Mouse (Mus musculus): ENCODE measurements around the gene Slc48a1. TPM values are rescaled to one million over a fixed set of nuclear protein-coding genes. Genes with fewer than 3 reads are reported as not detected.

Slc48a1 gene
- polyA plus RNA-seq, 1 experiment from 2014 or later = 32.2 TPM

- Histone ChIP-seq H3K27ac (peak overlapping the region; percentile 80; the same call in 1 of the 2 replicates), H3K9me3 (no peaks in the 10 kb centered on the region), H3K4me1 (peaks cover 48% of the 10 kb centered on the region), H3K27me3 (ENCODE audit: poor library complexity, severe bottlenecking) (no peaks in the 10 kb centered on the region), H3K36me3 (replicated peaks) (peaks cover 76% of the 10 kb centered on the region), H3K4me3 (no peak overlapping the region)
- 79% methylated on average over 7 of the region's 7 CpGs for WGBS
- no peak for DNase-seq (ENCODE audit: extremely low spot score, low spot score)
Measured at GRCm38 (mm10) chr15:97801811-97802210, 23.5 kb downstream of the Slc48a1 start.

GRCm38 (mm10) chr15:97802575-97802974 is 24.3 kb downstream of the Slc48a1 start:
- peak overlapping the region; percentile 43 for H3K4me3 ChIP-seq
- H3K4me1 ChIP-seq = peaks cover 50% of the 10 kb centered on the region
- H3K27me3 ChIP-seq (ENCODE audit: poor library complexity, severe bottlenecking) = no peaks in the 10 kb centered on the region
- peaks cover 76% of the 10 kb centered on the region for H3K36me3 ChIP-seq (replicated peaks)
- peak; percentile 46 for DNase-seq (ENCODE audit: extremely low spot score, low spot score)
- peak overlapping the region; percentile 80 for H3K27ac ChIP-seq
- no peaks in the 10 kb centered on the region for H3K9me3 ChIP-seq
- 14% methylated on average over 13 of the region's 13 CpGs for WGBS

GRCm38 (mm10) chr15:97807867-97808266 is 29.5 kb downstream of the Slc48a1 start:
- WGBS = 75% methylated on average over 12 of the region's 12 CpGs
- H3K4me3 ChIP-seq = no peak overlapping the region
- H3K36me3 ChIP-seq (replicated peaks) = peaks cover 66% of the 10 kb centered on the region
- no peak for DNase-seq (ENCODE audit: extremely low spot score, low spot score)
- H3K27me3 ChIP-seq (ENCODE audit: poor library complexity, severe bottlenecking) = no peaks in the 10 kb centered on the region
- no peaks in the 10 kb centered on the region for H3K9me3 ChIP-seq
- H3K27ac ChIP-seq = no peak overlapping the region
- H3K4me1 ChIP-seq = peaks cover 18% of the 10 kb centered on the region

GRCm38 (mm10) chr15:97808532-97808931 is 30.2 kb downstream of the Slc48a1 start:
- Histone ChIP-seq H3K27me3 (ENCODE audit: poor library complexity, severe bottlenecking) (no peaks in the 10 kb centered on the region), H3K36me3 (replicated peaks) (peaks cover 66% of the 10 kb centered on the region), H3K9me3 (no peaks in the 10 kb centered on the region), H3K4me3 (no peak overlapping the region), H3K4me1 (peaks cover 23% of the 10 kb centered on the region), H3K27ac (no peak overlapping the region)
- DNase-seq (ENCODE audit: extremely low spot score, low spot score) = no peak
- WGBS = 86% methylated on average over 14 of the region's 14 CpGs

- no peak overlapping the region for H3K27ac ChIP-seq
- no peaks in the 10 kb centered on the region for H3K9me3 ChIP-seq
- peaks cover 30% of the 10 kb centered on the region for H3K4me1 ChIP-seq
- H3K4me3 ChIP-seq = no peak overlapping the region
- H3K27me3 ChIP-seq (ENCODE audit: poor library complexity, severe bottlenecking) = no peaks in the 10 kb centered on the region
- WGBS = 87% methylated on average over 14 of the region's 14 CpGs
- peaks cover 66% of the 10 kb centered on the region for H3K36me3 ChIP-seq (replicated peaks)
- no peak for DNase-seq (ENCODE audit: extremely low spot score, low spot score)
Measured at GRCm38 (mm10) chr15:97809206-97809605, 30.9 kb downstream of the Slc48a1 start.

GRCm38 (mm10) chr15:97809942-97810341 is 31.6 kb downstream of the Slc48a1 start:
- DNase-seq (ENCODE audit: extremely low spot score, low spot score) = no peak
- Histone ChIP-seq H3K4me3 (no peak overlapping the region), H3K4me1 (peaks cover 37% of the 10 kb centered on the region), H3K27ac (no peak overlapping the region), H3K9me3 (no peaks in the 10 kb centered on the region), H3K36me3 (replicated peaks) (peaks cover 61% of the 10 kb centered on the region), H3K27me3 (ENCODE audit: poor library complexity, severe bottlenecking) (no peaks in the 10 kb centered on the region)
- 88% methylated on average over 5 of the region's 5 CpGs for WGBS

- WGBS = 90% methylated on average over 5 of the region's 5 CpGs
- DNase-seq (ENCODE audit: extremely low spot score, low spot score) = no peak
- Histone ChIP-seq H3K4me3 (no peak overlapping the region), H3K36me3 (replicated peaks) (peaks cover 60% of the 10 kb centered on the region), H3K27ac (no peak overlapping the region), H3K4me1 (peaks cover 37% of the 10 kb centered on the region), H3K27me3 (ENCODE audit: poor library complexity, severe bottlenecking) (no peaks in the 10 kb centered on the region), H3K9me3 (no peaks in the 10 kb centered on the region)
Measured at GRCm38 (mm10) chr15:97810399-97810798, 32.1 kb downstream of the Slc48a1 start.

GRCm38 (mm10) chr15:97811307-97811706 is 33.0 kb downstream of the Slc48a1 start:
- Histone ChIP-seq H3K9me3 (no peaks in the 10 kb centered on the region; the same call in 1 of the 2 replicates), H3K27me3 (ENCODE audit: poor library complexity, severe bottlenecking) (no peaks in the 10 kb centered on the region), H3K27ac (no peak overlapping the region), H3K4me3 (no peak overlapping the region), H3K4me1 (peaks cover 37% of the 10 kb centered on the region), H3K36me3 (replicated peaks) (peaks cover 61% of the 10 kb centered on the region)
- 89% methylated on average over 9 of the region's 9 CpGs for WGBS
- DNase-seq (ENCODE audit: extremely low spot score, low spot score) = no peak

GRCm38 (mm10) chr15:97812126-97812525 is 33.8 kb downstream of the Slc48a1 start:
- no peak overlapping the region for H3K4me3 ChIP-seq
- H3K27me3 ChIP-seq (ENCODE audit: poor library complexity, severe bottlenecking) = no peaks in the 10 kb centered on the region
- peak overlapping the region; percentile 79; the same call in 1 of the 2 replicates for H3K27ac ChIP-seq
- peaks cover 35% of the 10 kb centered on the region for H3K4me1 ChIP-seq
- no peaks in the 10 kb centered on the region; the same call in 1 of the 2 replicates for H3K9me3 ChIP-seq
- H3K36me3 ChIP-seq (replicated peaks) = peaks cover 61% of the 10 kb centered on the region
- no peak for DNase-seq (ENCODE audit: extremely low spot score, low spot score)
- WGBS = 86% methylated on average over 6 of the region's 6 CpGs

GRCm38 (mm10) chr15:97812875-97813274 is 34.6 kb downstream of the Slc48a1 start:
- Histone ChIP-seq H3K4me3 (no peak overlapping the region), H3K4me1 (peaks cover 33% of the 10 kb centered on the region), H3K27me3 (ENCODE audit: poor library complexity, severe bottlenecking) (no peaks in the 10 kb centered on the region), H3K9me3 (no peaks in the 10 kb centered on the region; the same call in 1 of the 2 replicates), H3K36me3 (replicated peaks) (peaks cover 54% of the 10 kb centered on the region), H3K27ac (peak overlapping the region; percentile 79)
- 76% methylated on average over 7 of the region's 7 CpGs for WGBS
- DNase-seq (ENCODE audit: extremely low spot score, low spot score) = no peak

GRCm38 (mm10) chr15:97813452-97814204 is 35.3 kb downstream of the Slc48a1 start:
- Histone ChIP-seq H3K4me1 (peaks cover 37% of the 10 kb centered on the region), H3K4me3 (no peak overlapping the region), H3K27ac (peak overlapping the region; percentile 79), H3K36me3 (replicated peaks) (peaks cover 47% of the 10 kb centered on the region), H3K27me3 (ENCODE audit: poor library complexity, severe bottlenecking) (no peaks in the 10 kb centered on the region), H3K9me3 (no peaks in the 10 kb centered on the region; the same call in 1 of the 2 replicates)
- WGBS = 56% methylated on average over 21 of the region's 21 CpGs
- DNase-seq (ENCODE audit: extremely low spot score, low spot score) = no peak

GRCm38 (mm10) chr15:97814703-97815102 is 36.4 kb downstream of the Slc48a1 start:
- H3K4me3 ChIP-seq = no peak overlapping the region
- H3K9me3 ChIP-seq = no peaks in the 10 kb centered on the region; the same call in 1 of the 2 replicates
- DNase-seq (ENCODE audit: extremely low spot score, low spot score) = no peak
- H3K27ac ChIP-seq = peak overlapping the region; percentile 44; the same call in 1 of the 2 replicates
- WGBS = 61% methylated on average over 5 of the region's 5 CpGs
- no peaks in the 10 kb centered on the region for H3K27me3 ChIP-seq (ENCODE audit: poor library complexity, severe bottlenecking)
- H3K4me1 ChIP-seq = peaks cover 37% of the 10 kb centered on the region
- peaks cover 36% of the 10 kb centered on the region for H3K36me3 ChIP-seq (replicated peaks)

GRCm38 (mm10) chr15:97815254-97815653 is 36.9 kb downstream of the Slc48a1 start:
- no peak overlapping the region; the same call in 1 of the 2 replicates for H3K27ac ChIP-seq
- H3K4me1 ChIP-seq = peaks cover 37% of the 10 kb centered on the region

More at GRCm38 (mm10) chr15:97815254-97815653, 36.9 kb downstream of the Slc48a1 start:
- no peak for DNase-seq (ENCODE audit: extremely low spot score, low spot score)
- no peak overlapping the region for H3K4me3 ChIP-seq
- no peaks in the 10 kb centered on the region; the same call in 1 of the 2 replicates for H3K9me3 ChIP-seq
- no peaks in the 10 kb centered on the region for H3K27me3 ChIP-seq (ENCODE audit: poor library complexity, severe bottlenecking)
- peaks cover 32% of the 10 kb centered on the region for H3K36me3 ChIP-seq (replicated peaks)
- 89% methylated on average over 4 of the region's 4 CpGs for WGBS
